Mouse (Mus musculus): ENCODE measurements around the gene Slc7a1.

- no peak for TF ChIP-seq USF2 (conservative IDR thresholded peaks at IDR 0.05; ENCODE audit: low read depth, low read length)
- no peak for TF ChIP-seq CTCF (conservative IDR thresholded peaks at IDR 0.05 in 1 of 2, IDR thresholded peaks at IDR 0.05 in 1 of 2; ENCODE audit: low read depth in 2 of 2, low read length in 2 of 2)
- no peak for TF ChIP-seq CHD1 (IDR thresholded peaks at IDR 0.05; ENCODE audit: low read depth, low read length)
- no peak for TF ChIP-seq POLR2AphosphoS2 (IDR thresholded peaks at IDR 0.05; ENCODE audit: low read depth, low read length)
- TF ChIP-seq JUND (conservative IDR thresholded peaks at IDR 0.05; ENCODE audit: low read depth, low read length): no peak
- TF ChIP-seq BHLHE40 (IDR thresholded peaks at IDR 0.05; ENCODE audit: low read depth, low read length): no peak
- no peak for TF ChIP-seq ZKSCAN1 (IDR thresholded peaks at IDR 0.05; ENCODE audit: borderline replicate concordance, low read depth, low read length)
- TF ChIP-seq NELFE (IDR thresholded peaks at IDR 0.05; ENCODE audit: low read depth, low read length): no peak
Observed at GRCm38 (mm10) chr5:148418436-148418835, 18.7 kb upstream of the Slc7a1 start.
